Mouse (Mus musculus) olfactory bulb, adult 2 months (tissue): ENCODE measurements around the gene Gabrr3.

ENCODE experiments used
- CTCF ChIP-seq: fragments of 200-500 bp; IDR thresholded peaks from 2 replicates; pipeline ENCODE4 v1.5.1; 2012; ENCODE audit warnings: low read depth, mild to moderate bottlenecking, low read length, moderate library complexity; ENCODE audit not compliant: insufficient read depth
- POLR2A ChIP-seq: fragments of 200-500 bp; IDR thresholded peaks from 2 replicates; pipeline ENCODE4 v1.6.1; 2012; ENCODE audit warnings: mild to moderate bottlenecking, low read depth, low read length, moderate library complexity; ENCODE audit not compliant: insufficient read depth

- TF ChIP-seq CTCF (no peak), POLR2A (no peak)
These were observed 62.7 kb downstream of the Gabrr3 start for GRCm38 (mm10) chr16:59469846-59470245.
